In genomic region chr1:24587141-24587541, GRCm38 (mm10) we compare ENCODE assay signal across 8 mouse cellular contexts. TPM values are rescaled to one million over a fixed set of nuclear protein-coding genes. Genes with fewer than 3 reads are reported as not detected.
DNase-seq lines count a peak whose midpoint lies in the region; ATAC-seq and TF ChIP-seq lines count a peak whose summit lies in the region.

Col19a1 (minus strand) TSS chr1:24587472.

- H3K9me3 ChIP-seq in heart, postnatal 0 days (replicated peaks; ENCODE audit: control insufficient read depth, low read length), result no peaks in the 10 kb centered on the region

- peak within 1 kb of the TSS; percentile 68 for H3K4me2 ChIP-seq in heart, postnatal 0 days (ENCODE audit: low read depth, low read length)

- peaks cover 47% of the 10 kb centered on the region for H3K27me3 ChIP-seq in heart, postnatal 0 days (ENCODE audit: control insufficient read depth, insufficient read depth, low read length)

- no peak within 1 kb of the TSS for H3K27ac ChIP-seq in heart, postnatal 0 days (ENCODE audit: low read depth)

- peak within 1 kb of the TSS; percentile 46 for H3K4me3 ChIP-seq in heart, postnatal 0 days (ENCODE audit: low read depth, low read length)

- no peak for TF ChIP-seq EP300 in heart, postnatal 0 days (IDR thresholded peaks at IDR 0.05; ENCODE audit: low read depth)

- no peak for ATAC-seq in heart, postnatal 0 days (ENCODE audit: insufficient read depth, low read depth)

- DNase-seq in ovary, postnatal 36 days (ENCODE audit: low spot score), result peak; percentile 12
- no peak for DNase-seq in ovary, postnatal 14 days (ENCODE audit: low spot score)
- DNase-seq in embryo, embryonic 10 days (ENCODE audit: low spot score), result peak; percentile 49
- DNase-seq in heart, postnatal 0 days (ENCODE audit: low spot score), result no peak
- peak; percentile 39 to 53 for DNase-seq in left cerebral cortex, postnatal 25 days (ENCODE audit: low spot score in 2 of 2)
- DNase-seq in neural tube, embryonic 10.5 days (ENCODE audit: extremely low spot score, low spot score), result peak; percentile 56
- DNase-seq in spleen, postnatal 14 days (ENCODE audit: low spot score in 2 of 2), result no peak
- DNase-seq in spleen, postnatal 4 days (ENCODE audit: low spot score in 2 of 2), result no peak

- 0 out of 2 replicates have a peak, but pooled peaks cover 7% of the 10 kb centered on the region for H3K4me1 ChIP-seq in heart, postnatal 0 days (ENCODE audit: control insufficient read depth, insufficient read depth)

- H3K36me3 ChIP-seq in heart, postnatal 0 days (replicated peaks; ENCODE audit: control insufficient read depth, insufficient read depth, low read length), result no peaks in the 10 kb centered on the region

- H3K9ac ChIP-seq in heart, postnatal 0 days (replicated peaks; ENCODE audit: low read depth, low read length), result no peak within 1 kb of the TSS

- no peak for TF ChIP-seq CTCF in heart, postnatal 0 days (IDR thresholded peaks at IDR 0.05; ENCODE audit: low read depth)

- WGBS in heart, postnatal 0 days, result 3% methylated on average over 22 of the region's 22 CpGs

- intact Hi-C loops in left cerebral cortex, postnatal 25 days (cut with DNase I), result loop anchor here (10.0 kb wide), 1 partner anchor 132 kb away; no protein-coding TSS in a partner anchor

RNA-seq across cellular contexts. Expression of gene Col19a1, which starts in this region (rescaled TPM):
- 0.35 and 0.69 TPM in 2 replicates for total RNA-seq in heart, postnatal 0 days (2014; rRNA removed; ENCODE audit: low replicate concordance)
- 0.03 and 0.04 TPM in 2 replicates for polyA plus RNA-seq in heart, postnatal 0 days (2015; fragmentation: Nextera tagmentation; extraction: Ambion mirVana)
- total RNA-seq in left cerebral cortex, postnatal 25 days (2021), result 10 to 100 TPM; 27.4 to 28.9 TPM

Comparison
In these comparisons a context has a peak if more than half of its experiments do, and no peak if none do; other contexts are left out.
1. RNA of gene Col19a1 (total RNA-seq): 27.4 to 28.9 TPM in left cerebral cortex, postnatal 25 days; 0.35 to 0.69 TPM in heart, postnatal 0 days; every median in the first group is over 10 times any median in the second.
2. DNase-seq: peak in ovary, postnatal 36 days (single experiment), embryo, embryonic 10 days (single experiment), left cerebral cortex, postnatal 25 days (2 of 2) and neural tube, embryonic 10.5 days (single experiment); none in ovary, postnatal 14 days (single experiment), heart, postnatal 0 days (single experiment), spleen, postnatal 14 days (0 of 2) and spleen, postnatal 4 days (0 of 2).